Mouse (Mus musculus) ES-Bruce4 (cell line): Measurements from ENCODE around the gene Olfr535. TPM values are rescaled to one million over a fixed set of nuclear protein-coding genes. Genes with fewer than 3 reads are reported as not detected.
"Not testable (repeated sequence)": the region's sequence is repeated elsewhere in the genome, so short reads cannot be mapped to it uniquely, and the experiment has no call there.

Source experiments
- H3K27ac ChIP-seq: 2 replicates; pipeline ENCODE4 v1.5.1; 2012; ENCODE audit warnings: low read length, inconsistent platforms; ENCODE audit not compliant: insufficient read depth
- H3K27me3 ChIP-seq: 2 replicates; pipeline ENCODE4 v1.6.1; 2012; ENCODE audit warnings: mild to moderate bottlenecking, low read length, inconsistent platforms; ENCODE audit not compliant: control insufficient read depth, poor library complexity, insufficient read depth, severe bottlenecking
- H3K36me3 ChIP-seq: 2 replicates; pipeline ENCODE4 v1.6.1; 2012; ENCODE audit warnings: inconsistent platforms, mild to moderate bottlenecking, low read length, moderate library complexity; ENCODE audit not compliant: control insufficient read depth, poor library complexity, insufficient read depth, severe bottlenecking
- H3K4me1 ChIP-seq: one replicate; pipeline ENCODE4 v1.8.1; 2011; ENCODE audit warnings: low read length; ENCODE audit not compliant: control insufficient read depth, insufficient read depth
- H3K4me3 ChIP-seq: 2 replicates; pipeline ENCODE4 v1.5.1; 2011; ENCODE audit warnings: low read depth, mild to moderate bottlenecking, low read length
- H3K9ac ChIP-seq: 2 replicates; pipeline ENCODE4 v1.6.1; 2012; ENCODE audit warnings: low read depth, mild to moderate bottlenecking, inconsistent platforms; ENCODE audit not compliant: poor library complexity, severe bottlenecking
- H3K9me3 ChIP-seq: replicated peaks from 2 replicates; pipeline ENCODE4 v1.6.1; 2012; ENCODE audit warnings: mild to moderate bottlenecking, low read length, inconsistent platforms; ENCODE audit not compliant: control insufficient read depth, poor library complexity, insufficient read depth, severe bottlenecking
- CTCF ChIP-seq: IDR thresholded peaks from one replicate; pipeline ENCODE4 v1.8.1; 2011; ENCODE audit warnings: low read depth, low read length
- EP300 ChIP-seq: IDR thresholded peaks from 2 replicates; pipeline ENCODE4 v1.6.1; 2011; ENCODE audit warnings: low read depth, low read length; ENCODE audit not compliant: insufficient read depth
- POLR2A ChIP-seq: IDR thresholded peaks from one replicate; pipeline ENCODE4 v1.8.1; 2011; ENCODE audit warnings: low read length; ENCODE audit not compliant: insufficient read depth
- polyA plus RNA-seq: library from polyadenylated mRNA; stranded (reverse); fragments of >200 nt; gene quantifications from 2 replicates; pipeline ENCODE4 v1.2.4, GENCODE M21; 2011; ENCODE audit warnings: low read depth; ENCODE audit not compliant: missing spikeins, insufficient read depth, insufficient read length

Gene Olfr535
- not detected in 2 replicates for polyA plus RNA-seq

DNA sequence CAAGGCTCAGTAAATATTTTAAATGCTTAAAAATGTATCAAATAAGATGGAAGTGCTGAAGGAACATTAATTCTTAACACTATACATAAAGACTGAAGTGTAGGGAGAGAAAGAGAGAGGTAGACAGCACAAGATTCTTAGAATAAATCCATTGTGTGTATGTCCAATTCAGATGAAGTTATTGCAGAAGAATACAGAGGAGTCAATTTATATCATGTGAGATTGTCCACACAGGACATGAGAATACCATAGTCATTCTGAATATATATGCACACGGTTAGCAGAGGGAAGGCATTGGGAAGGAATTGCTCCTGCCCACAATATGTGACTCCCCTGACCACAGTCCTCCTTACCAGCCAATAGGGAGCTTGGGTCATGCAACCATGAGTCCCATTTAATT lies at the start of gene Olfr535:
Olfr535 (plus strand) TSS at position 301 of the 400 bp plus-strand sequence.
- H3K9me3 ChIP-seq: no peaks in the 10 kb centered on the region
- no peaks in the 10 kb centered on the region for H3K27me3 ChIP-seq
- no peak within 1 kb of the TSS for H3K4me3 ChIP-seq
- no peak within 1 kb of the TSS for H3K27ac ChIP-seq
- H3K36me3 ChIP-seq: no peaks in the 10 kb centered on the region
- TF ChIP-seq EP300 (no peak), CTCF (no peak), POLR2A (no peak)
- H3K4me1 ChIP-seq: no peaks in the 10 kb centered on the region
- H3K9ac ChIP-seq: no peak within 1 kb of the TSS

DNA sequence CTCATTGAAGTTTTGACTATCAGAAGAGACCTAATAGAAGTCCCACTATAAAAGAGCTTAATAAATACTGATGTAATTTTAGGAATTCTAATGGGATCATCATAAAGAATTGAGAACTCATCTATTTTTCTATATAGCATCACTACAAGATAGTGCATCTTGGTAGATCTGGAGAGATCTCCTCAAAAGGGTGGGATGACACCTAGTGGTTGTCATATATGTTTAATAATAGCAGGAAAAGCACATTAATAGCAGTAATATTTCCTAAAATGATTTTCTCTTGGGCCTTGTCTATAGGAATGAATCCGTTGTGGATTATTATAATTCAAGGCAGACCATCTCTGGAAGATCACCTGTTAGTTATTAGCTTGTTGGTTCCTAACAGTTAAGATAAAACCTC lies 40.9 kb upstream of the Olfr535 start:
- no peaks in the 10 kb centered on the region for H3K27me3 ChIP-seq
- TF ChIP-seq CTCF (no peak), EP300 (no peak), POLR2A (no peak)
- no peak overlapping the region for H3K27ac ChIP-seq
- H3K9ac ChIP-seq: no peak overlapping the region
- no peaks in the 10 kb centered on the region for H3K9me3 ChIP-seq
- H3K4me1 ChIP-seq: no peaks in the 10 kb centered on the region
- H3K4me3 ChIP-seq: no peak overlapping the region
- H3K36me3 ChIP-seq: no peaks in the 10 kb centered on the region

DNA sequence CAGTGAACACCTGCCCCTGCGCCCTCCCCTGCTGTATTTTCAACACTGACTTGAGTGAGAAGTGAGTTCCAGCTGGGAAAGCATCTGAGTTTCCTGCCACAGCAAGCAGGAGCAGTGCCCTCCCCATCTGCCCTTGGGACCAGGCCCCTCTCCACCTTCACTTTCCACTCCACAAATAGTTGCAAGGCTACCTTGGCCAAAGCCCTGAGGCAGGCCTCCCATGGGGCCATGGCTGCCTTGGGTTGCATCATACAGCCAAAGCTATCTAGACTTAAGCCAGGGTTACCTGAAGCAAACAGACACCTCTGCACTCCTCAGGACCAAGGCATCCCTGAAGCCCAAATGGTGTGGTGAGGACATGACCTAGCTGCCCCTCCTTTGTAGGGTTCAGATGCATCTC lies 20.9 kb upstream of the Olfr535 start, which contains the start of gene Olfr533:
Olfr533 (plus strand) TSS at position 301 of the 400 bp plus-strand sequence.
- H3K4me1 ChIP-seq, H3K27me3 ChIP-seq, H3K9me3 ChIP-seq: not testable (repeated sequence)

DNA sequence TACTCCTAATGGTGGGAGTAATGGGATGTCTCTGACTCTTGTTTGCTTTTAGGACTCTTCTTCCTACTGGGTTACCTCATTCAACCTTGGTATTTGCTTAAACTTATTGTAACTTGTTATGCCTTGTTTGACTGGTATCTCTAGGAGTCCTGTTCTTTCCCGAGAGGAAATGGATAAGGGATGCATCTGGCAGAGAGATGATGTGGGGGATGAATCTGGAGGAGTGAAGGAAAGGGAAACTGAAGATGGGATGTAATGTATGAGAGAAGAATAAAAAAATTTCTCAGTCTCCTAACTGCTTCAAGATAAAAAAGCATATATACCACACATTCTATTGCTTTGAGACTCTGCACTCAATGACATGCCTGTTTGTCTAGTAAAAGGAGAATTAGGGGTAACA lies 6.1 kb upstream of the Olfr535 start:
- Histone ChIP-seq H3K9me3 (no peaks in the 10 kb centered on the region; the same call in 1 of the 2 replicates), H3K4me1 (no peaks in the 10 kb centered on the region), H3K36me3 (no peaks in the 10 kb centered on the region), H3K27ac (no peak overlapping the region), H3K27me3 (no peaks in the 10 kb centered on the region), H3K9ac (no peak overlapping the region), H3K4me3 (no peak overlapping the region)
- TF ChIP-seq EP300: no peak
- TF ChIP-seq CTCF: no peak
- TF ChIP-seq POLR2A: no peak

More for the DNA sequence above, 20.9 kb upstream of the Olfr535 start, which contains the start of gene Olfr533:
- not testable (repeated sequence) for H3K4me3 ChIP-seq, H3K27ac ChIP-seq, H3K9ac ChIP-seq, H3K36me3 ChIP-seq

DNA sequence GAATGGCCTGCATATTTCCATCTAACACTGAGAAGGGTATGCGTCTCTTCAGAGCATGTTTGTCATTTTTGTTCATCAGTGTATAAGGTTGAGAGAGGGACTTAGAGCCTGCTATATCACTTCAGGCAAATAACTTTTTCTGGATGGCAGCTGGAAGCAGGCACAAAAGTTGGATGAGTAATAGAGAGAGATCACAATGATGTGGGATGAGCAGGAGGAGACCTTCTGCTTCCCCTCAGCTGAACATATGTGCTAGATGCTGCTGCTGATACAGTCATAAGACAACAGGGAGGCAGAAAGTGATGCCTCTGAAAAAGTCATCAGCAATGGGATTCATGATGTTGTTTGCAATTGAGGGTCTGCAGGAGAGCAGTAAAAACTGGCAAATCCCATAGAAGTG lies 5.3 kb upstream of the Olfr535 start:
- no peaks in the 10 kb centered on the region for H3K36me3 ChIP-seq
- H3K9me3 ChIP-seq: no peaks in the 10 kb centered on the region; the same call in 1 of the 2 replicates
- H3K27me3 ChIP-seq: no peaks in the 10 kb centered on the region
- no peak overlapping the region for H3K4me3 ChIP-seq
- no peak overlapping the region for H3K9ac ChIP-seq
- no peak overlapping the region for H3K27ac ChIP-seq
- H3K4me1 ChIP-seq: no peaks in the 10 kb centered on the region
- TF ChIP-seq POLR2A (no peak), CTCF (no peak), EP300 (no peak)

DNA sequence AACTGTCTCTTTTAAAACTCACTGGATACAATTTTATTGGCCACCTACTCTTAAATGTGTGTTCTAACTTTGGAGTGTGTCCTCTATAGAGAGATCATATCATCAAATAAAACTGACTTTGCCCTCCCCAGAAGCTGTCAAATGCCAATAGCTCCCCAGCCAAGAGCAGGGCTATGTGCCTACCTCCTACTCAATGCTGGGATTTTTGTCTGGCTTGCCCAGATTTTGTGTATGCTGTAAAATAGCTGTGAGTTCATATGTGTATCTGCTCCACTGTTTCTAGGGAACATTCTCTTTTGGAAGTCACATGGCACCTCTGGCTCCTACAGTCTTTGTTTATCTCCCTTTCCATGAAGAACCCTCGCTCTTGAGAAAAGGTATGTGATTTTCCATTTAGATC lies 5.0 kb downstream of the Olfr535 start:
- Histone ChIP-seq H3K4me3 (no peak overlapping the region), H3K9ac (no peak overlapping the region), H3K36me3 (no peaks in the 10 kb centered on the region), H3K9me3 (no peaks in the 10 kb centered on the region), H3K27me3 (no peaks in the 10 kb centered on the region), H3K27ac (no peak overlapping the region), H3K4me1 (no peaks in the 10 kb centered on the region)
- TF ChIP-seq POLR2A: no peak
- no peak for TF ChIP-seq CTCF
- no peak for TF ChIP-seq EP300
